Mouse (Mus musculus) olfactory bulb, adult 2 months (tissue): ENCODE results near the gene Naif1.

Experiments used
- CTCF ChIP-seq: fragments of 200-500 bp; IDR thresholded peaks from 2 replicates; pipeline ENCODE4 v1.5.1; 2012; ENCODE audit warnings: low read depth, mild to moderate bottlenecking, low read length, moderate library complexity; ENCODE audit not compliant: insufficient read depth
- POLR2A ChIP-seq: fragments of 200-500 bp; IDR thresholded peaks from 2 replicates; pipeline ENCODE4 v1.6.1; 2012; ENCODE audit warnings: mild to moderate bottlenecking, low read depth, low read length, moderate library complexity; ENCODE audit not compliant: insufficient read depth

- TF ChIP-seq POLR2A, result no peak
- TF ChIP-seq CTCF, result no peak
These were observed 24.1 kb upstream of the Naif1 start for GRCm38 (mm10) chr2:32426141-32426540.
